Mouse (Mus musculus) heart, adult 9 months (tissue): ENCODE data around the gene Smarcd3.

Source experiments
- DNase-seq, 2 experiments: peaks; one replicate each; pipeline ENCODE4 v3.0.0; 2022; ENCODE audit warnings: low spot score in 2 of 2

Gene Smarcd3

DNA sequence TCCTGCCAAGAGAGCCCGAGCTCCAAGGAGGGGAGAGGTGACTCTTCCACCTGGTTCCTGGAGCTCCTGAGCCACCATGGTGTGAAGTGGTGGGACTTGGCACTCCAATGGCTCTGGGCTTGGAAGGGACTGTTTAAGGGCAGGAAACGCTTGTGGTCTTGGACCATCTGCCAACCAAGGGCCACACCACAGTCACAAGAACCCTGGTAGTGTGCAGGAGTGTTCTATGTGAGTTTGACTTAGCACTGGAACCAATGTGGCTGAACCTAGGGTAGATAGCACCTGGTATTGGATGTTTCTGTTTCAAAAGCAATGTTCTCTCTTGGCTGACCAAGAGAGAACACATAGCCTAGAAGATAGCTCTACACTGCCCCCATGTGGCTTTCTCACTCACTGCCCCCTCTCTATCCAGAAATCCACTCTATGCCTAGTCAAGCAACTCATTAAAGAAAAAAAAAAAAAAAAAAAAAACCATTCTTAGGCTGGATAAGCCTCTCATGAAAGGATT lies 26.9 kb downstream of the Smarcd3 start:
- peak; percentile 63 to 82 for DNase-seq

- peak; percentile 57 to 71 for DNase-seq
Observed at GRCm38 (mm10) chr5:24596519-24597171, 27.6 kb downstream of the Smarcd3 start.

DNA sequence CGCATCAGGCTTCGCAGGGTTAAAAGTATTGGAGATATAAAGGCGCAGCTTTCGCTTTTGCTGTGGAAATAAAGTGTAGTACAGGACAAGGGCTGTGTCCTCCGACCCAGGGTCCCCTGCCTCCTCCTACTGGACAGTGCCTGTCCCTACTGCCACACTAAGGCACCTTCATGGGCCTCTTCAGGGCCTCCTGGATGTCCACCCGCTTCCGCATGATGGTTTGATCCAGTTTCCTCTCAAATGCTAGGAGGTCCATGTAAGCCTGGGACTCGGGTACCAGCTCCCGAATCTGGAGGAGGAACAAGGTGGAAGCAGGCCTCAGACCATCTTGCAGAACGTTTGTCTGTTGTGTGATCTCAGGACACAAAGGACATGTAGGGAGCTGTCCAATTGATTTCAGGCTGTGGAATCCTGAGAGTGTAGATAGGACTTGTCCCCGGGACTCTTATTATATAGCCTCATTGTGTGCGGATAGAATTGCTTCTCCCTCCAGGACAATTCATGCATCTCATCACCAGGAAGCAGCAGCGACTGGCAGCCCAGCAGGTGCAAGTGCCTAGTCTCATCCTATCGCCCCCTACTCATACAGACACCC lies 28.3 kb downstream of the Smarcd3 start:
- DNase-seq, result no peak

DNA sequence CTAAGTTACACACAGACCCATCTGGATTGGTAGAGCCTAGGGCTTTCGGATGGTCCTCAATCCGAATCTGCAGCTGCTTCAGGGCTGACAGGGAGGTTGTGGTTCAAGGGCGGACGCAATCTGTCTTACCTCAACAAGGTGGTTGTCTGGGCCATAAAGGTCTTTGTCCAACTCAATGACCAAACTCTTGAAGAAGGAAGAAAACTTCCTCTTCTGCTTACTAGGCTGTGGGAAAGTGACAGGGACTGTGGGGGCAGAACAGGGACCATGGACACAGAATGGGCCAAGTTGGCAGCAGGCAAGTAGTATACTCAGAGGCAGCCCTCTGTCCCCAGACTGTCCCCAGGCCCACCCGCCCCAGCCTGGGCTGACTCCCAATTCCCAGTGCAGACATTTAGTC lies 28.9 kb downstream of the Smarcd3 start:
- DNase-seq, result no peak

GRCm38 (mm10) chr5:24594346-24594745 lies 29.9 kb downstream of the Smarcd3 start:
- no peak for DNase-seq

GRCm38 (mm10) chr5:24593928-24594327 lies 30.3 kb downstream of the Smarcd3 start:
- DNase-seq, result no peak

- DNase-seq, result no peak
Observed at GRCm38 (mm10) chr5:24593230-24593629, 31.0 kb downstream of the Smarcd3 start.

- DNase-seq, result no peak
Observed at GRCm38 (mm10) chr5:24592471-24593160, 31.6 kb downstream of the Smarcd3 start.

- DNase-seq, result no peak
Observed at GRCm38 (mm10) chr5:24591796-24592470, 32.3 kb downstream of the Smarcd3 start.

DNA sequence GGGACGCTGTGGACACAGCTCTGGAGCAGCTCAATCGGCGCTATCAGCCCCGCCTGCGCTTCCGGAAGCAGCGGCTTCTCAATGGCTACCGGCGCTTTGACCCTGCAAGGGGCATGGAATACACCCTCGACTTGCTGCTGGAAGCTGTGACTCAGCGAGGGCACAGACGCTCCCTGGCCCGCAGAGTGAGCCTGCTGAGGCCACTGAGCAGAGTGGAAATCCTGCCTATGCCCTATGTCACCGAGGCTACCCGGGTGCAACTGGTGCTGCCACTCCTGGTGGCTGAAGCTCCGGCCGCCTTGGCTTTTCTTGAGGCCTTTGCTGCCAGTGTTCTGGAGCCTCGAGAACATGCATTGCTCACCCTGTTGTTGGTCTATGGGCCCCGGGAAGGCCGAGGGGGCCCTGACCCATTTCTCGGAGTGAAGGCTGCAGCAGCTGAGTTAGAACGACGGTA lies 32.9 kb downstream of the Smarcd3 start:
- DNase-seq, result no peak

DNA sequence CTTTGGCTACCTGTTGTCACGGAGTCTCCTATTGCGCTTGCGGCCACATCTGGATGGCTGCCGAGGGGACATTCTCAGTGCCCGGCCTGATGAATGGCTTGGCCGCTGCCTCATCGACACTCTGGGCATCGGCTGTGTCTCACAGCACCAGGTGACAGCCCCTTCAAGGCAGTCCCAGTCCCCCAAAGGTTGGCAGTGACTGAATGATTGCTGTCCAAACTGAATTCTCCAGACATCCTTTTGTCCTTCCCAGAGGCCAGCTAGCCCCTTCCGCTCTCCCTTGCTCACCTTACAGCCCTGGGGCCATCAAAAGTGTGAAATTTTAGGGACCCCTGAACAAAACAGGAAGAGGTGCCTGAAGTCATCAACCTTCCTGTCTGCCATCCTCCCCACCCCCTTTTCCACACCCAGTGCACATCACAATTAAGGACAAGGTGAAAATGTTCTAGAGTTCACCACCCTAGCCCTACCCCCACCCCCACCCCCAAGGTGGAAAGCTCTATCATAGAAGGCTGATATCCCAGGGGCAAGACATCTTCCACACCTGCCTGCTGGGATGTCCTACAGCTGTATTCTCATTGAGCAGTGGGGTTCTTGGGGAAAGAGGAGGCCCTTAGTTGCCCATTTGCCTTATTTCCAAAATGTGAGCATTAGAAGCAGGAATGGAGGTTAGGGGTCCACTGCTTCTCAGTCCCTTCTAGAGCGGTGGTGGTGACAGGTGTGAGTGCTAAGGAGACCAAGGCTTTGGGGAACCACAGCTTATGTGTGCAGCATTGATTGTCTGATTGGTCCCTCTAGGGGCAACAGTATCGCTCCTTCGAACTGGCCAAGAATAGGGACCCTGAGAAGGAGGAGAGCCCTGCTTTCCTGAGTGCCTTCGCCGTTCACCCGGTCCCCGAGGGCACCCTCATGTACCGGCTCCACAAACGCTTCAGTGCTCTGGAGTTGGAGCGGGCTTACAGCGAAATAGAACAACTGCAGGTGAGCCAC lies 34.4 kb downstream of the Smarcd3 start:
- DNase-seq, result no peak

DNA sequence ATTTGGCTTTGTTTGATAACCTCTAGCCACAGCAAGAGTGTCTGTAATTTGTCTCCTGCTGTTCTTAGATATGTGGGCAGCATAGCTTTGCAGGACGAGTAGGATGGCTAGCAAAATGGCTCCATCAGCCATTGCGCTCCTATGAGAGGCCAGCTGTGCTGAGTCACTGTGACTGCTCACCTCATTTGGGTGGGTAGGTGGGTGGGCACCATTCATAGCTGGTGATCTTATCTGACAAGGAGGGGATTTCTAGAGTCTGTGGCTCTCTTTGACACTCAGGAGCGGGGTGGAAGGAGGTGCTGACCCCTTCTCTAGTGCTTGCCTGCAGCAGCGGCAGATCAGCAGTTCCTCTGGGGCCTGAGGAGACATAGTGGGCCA lies 37.0 kb downstream of the Smarcd3 start:
- DNase-seq, result no peak

DNA sequence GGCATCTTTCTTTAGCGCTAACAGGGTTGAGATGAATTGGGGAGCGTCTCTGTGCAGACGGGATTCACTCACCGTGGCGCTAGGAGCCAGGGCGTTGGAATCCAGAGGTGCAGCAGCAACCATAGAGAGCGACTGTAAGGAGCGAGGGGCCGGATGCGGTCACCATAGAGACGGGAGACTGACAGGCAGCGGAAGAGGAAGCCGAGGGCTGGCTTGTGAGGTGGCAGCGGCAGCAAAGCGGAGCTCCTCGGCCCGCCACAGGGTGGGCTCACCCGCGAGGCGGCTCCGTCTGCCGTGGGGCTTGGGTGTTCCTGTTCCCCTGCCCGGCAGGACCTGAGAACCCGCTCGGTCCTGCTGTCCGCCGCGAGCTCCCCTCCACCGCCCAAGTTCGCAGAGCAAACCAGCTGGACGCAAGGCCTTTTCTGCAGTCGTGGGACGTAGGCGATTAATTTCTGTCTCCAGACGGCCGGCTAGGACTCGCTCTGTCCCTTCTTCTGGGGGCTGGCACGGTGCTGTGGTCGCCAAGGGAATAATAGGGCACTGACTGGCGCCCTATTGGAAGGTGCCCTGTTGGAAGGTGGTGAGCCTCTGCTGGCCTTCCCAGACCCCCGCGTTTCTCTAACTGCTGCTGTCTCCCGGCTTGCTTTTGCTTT lies 37.5 kb downstream of the Smarcd3 start, which contains the start of gene Chpf2:
TSS of gene Chpf2 (plus strand) at position 195 of the 653 bp plus-strand sequence.
- peak; percentile 81 to 83 for DNase-seq

DNA sequence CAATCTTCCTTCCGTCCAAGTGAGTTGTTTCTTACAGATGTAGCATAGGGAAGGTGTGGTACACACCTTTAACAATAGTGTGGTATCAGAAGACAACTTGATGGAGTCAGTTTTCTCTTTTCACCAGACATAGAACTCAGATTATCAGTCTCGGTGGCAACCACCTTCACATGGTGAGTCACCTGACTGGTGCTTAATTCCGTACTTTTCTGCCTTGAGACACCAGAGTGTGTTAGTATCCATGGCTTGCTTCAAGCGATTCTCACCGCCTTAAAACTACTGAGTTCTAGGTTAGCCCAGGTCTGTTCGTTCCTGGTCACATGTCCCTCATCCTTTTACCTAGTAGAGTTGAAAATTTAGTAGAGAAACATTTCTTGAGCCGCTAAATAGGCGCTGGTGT lies 38.1 kb downstream of the Smarcd3 start:
- no peak for DNase-seq

GRCm38 (mm10) chr5:24578109-24578963 lies 45.9 kb downstream of the Smarcd3 start:
- DNase-seq, result no peak

- peak; percentile 99 to 100 for DNase-seq
Observed at GRCm38 (mm10) chr5:24577183-24577929, 46.9 kb downstream of the Smarcd3 start, which contains the start of gene Abcf2. Abcf2 (minus strand) TSS chr5:24577467.

DNA sequence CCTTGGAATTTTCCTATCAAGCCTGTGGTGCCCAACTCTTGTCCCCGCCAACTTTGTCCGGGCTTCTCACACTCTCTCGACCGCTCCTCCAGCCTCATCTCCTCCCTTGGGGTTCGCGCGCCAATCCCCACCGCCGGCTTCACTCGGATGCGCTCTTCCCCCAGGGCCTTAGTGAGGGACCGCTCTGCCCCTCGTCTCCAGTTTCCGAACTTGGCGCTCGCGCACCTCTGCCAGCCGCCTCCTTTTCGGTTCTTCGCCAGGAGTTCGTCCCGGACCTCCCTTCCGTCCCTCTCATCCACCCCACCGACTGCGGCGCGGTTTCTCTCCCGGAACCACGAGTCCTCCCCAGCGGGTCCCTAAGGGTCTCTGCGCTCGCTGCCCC lies 47.4 kb downstream of the Smarcd3 start:
- DNase-seq, result no peak

GRCm38 (mm10) chr5:24575948-24576347 lies 48.3 kb downstream of the Smarcd3 start:
- DNase-seq, result no peak

DNA sequence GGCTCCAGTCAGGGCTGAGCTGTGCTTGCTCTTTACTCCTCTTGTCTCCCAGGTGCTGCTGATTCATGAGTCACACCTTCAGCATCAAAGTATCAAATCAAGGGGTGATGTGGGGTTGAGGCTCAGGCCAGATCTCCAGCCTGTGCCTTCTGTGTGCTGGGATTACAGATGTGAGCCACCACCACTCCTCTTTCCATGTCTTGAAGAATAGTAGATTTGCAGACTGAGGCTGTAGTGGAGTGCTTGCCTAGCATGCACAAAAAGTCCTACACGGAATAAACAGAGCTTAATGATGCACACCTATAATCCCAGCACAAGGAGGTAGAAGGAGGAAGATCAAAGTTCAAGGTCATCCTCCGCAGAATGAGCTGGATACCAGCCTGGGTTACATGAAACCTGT lies 67.5 kb downstream of the Smarcd3 start, which contains the start of gene 4931409K22Rik:
TSS of gene 4931409K22Rik (minus strand) at position 101 of the 400 bp plus-strand sequence.
- DNase-seq, result no peak
